Mouse (Mus musculus) spleen, adult 2 months (tissue): ENCODE measurements around the gene Fam186b. TPM values are rescaled to one million over a fixed set of nuclear protein-coding genes. Genes with fewer than 3 reads are reported as not detected.
A peak's percentile ranks its signal among the peaks of the same experiment; 100 is the strongest.

Source experiments
- DNase-seq, 2 experiments: peaks; one replicate each; pipeline versions ENCODE4 v3.0.0 to v3.0.0-alpha.2; 2012 to 2021; ENCODE audit warnings: low spot score in 2 of 2, low read depth in 1 of 2
- H3K27ac ChIP-seq: fragments of 200-500 bp; 2 replicates; pipeline ENCODE4 v1.5.1; 2012; ENCODE audit warnings: low read length, inconsistent platforms; ENCODE audit not compliant: insufficient read depth
- H3K27me3 ChIP-seq: fragments of 200-500 bp; 2 replicates; pipeline ENCODE4 v1.6.1; 2012; ENCODE audit warnings: mild to moderate bottlenecking, moderate library complexity, low read length, inconsistent platforms; ENCODE audit not compliant: control insufficient read depth, insufficient read depth
- H3K36me3 ChIP-seq: fragments of 200-500 bp; 2 replicates; pipeline ENCODE4 v1.6.1; 2012; ENCODE audit warnings: mild to moderate bottlenecking, low read length, inconsistent platforms; ENCODE audit not compliant: control insufficient read depth, insufficient read depth
- H3K4me1 ChIP-seq: fragments of 200-500 bp; 2 replicates; pipeline ENCODE4 v1.6.1; 2011; ENCODE audit warnings: inconsistent platforms; ENCODE audit not compliant: control insufficient read depth, insufficient read depth, insufficient read length
- H3K4me3 ChIP-seq: fragments of 200-500 bp; 2 replicates; pipeline ENCODE4 v1.5.1; 2011; ENCODE audit warnings: mild to moderate bottlenecking, inconsistent platforms; ENCODE audit not compliant: insufficient read depth, insufficient read length; ENCODE audit errors: extremely low read depth
- CTCF ChIP-seq: fragments of 200-500 bp; IDR thresholded peaks from 2 replicates; pipeline ENCODE4 v1.5.1; 2011; ENCODE audit warnings: mild to moderate bottlenecking, inconsistent platforms; ENCODE audit not compliant: insufficient read depth, insufficient read length, insufficient replicate concordance; ENCODE audit errors: extremely low read depth
- POLR2A ChIP-seq: fragments of 200-500 bp; IDR thresholded peaks from 2 replicates; pipeline ENCODE4 v1.6.1; 2011; ENCODE audit warnings: low read depth, low read length, inconsistent platforms
- WGBS: fragments of 180-500 bp; shearing (Covaris S2); methylation state at CpG from one replicate; pipeline ENCODE4 v1.1.7; 2018; 5-methylcytosine and 5-hydroxymethylcytosine counted together
- polyA plus RNA-seq: library from polyadenylated mRNA; depleted of rRNA; stranded (reverse); fragments of >200 nt; gene quantifications from 2 replicates; pipeline ENCODE4 v1.2.3, GENCODE M21; 2012

Gene Fam186b
- polyA plus RNA-seq, 1 experiment: 0.05 TPM

- no peaks in the 10 kb centered on the region for H3K27me3 ChIP-seq
- H3K27ac ChIP-seq: no peak overlapping the region
- DNase-seq: peak in 1 of 2 experiments; percentile 27
- no peak overlapping the region for H3K4me3 ChIP-seq
- WGBS: 18% methylated on average over 17 of the region's 17 CpGs
- no peaks in the 10 kb centered on the region; the same call in 1 of the 2 replicates for H3K4me1 ChIP-seq
- no peaks in the 10 kb centered on the region for H3K36me3 ChIP-seq
- no peak for TF ChIP-seq CTCF
- no peak for TF ChIP-seq POLR2A
Measured at GRCm38 (mm10) chr15:99233719-99234118, 62.0 kb downstream of the Fam186b start.

DNA sequence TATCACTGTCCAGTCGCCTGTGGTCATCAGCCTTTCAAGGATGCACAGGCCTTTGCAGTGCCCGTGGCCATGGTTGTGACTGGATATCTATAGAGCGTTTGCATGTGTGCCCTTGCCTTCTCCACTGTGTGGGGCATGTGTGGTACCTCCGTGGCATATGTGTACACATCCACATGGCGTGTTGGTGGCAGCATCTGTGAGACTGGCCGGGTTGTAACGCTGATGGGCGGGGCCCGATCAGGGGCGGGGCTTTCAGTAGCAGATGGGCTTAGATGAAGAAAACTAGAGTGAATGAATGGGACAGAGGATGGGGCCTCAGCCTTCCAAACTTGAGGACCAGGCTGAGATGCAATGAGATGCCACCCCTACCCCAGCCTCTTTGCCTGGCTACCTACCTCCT, 63.7 kb downstream of the Fam186b start:
- no peaks in the 10 kb centered on the region for H3K27me3 ChIP-seq

GRCm38 (mm10) chr15:99226090-99226489, 69.6 kb downstream of the Fam186b start:
- 27% methylated on average over 14 of the region's 14 CpGs for WGBS
- H3K36me3 ChIP-seq: no peaks in the 10 kb centered on the region
- peaks cover 32% of the 10 kb centered on the region for H3K27me3 ChIP-seq
- H3K27ac ChIP-seq: no peak overlapping the region
- DNase-seq: no peak
- H3K4me3 ChIP-seq: no peak overlapping the region
- TF ChIP-seq POLR2A (no peak), CTCF (no peak)
- peaks cover 10% of the 10 kb centered on the region; the same call in 1 of the 2 replicates for H3K4me1 ChIP-seq

More for the DNA sequence above, 63.7 kb downstream of the Fam186b start:
- Histone ChIP-seq H3K4me1 (no peaks in the 10 kb centered on the region; the same call in 1 of the 2 replicates), H3K4me3 (no peak overlapping the region), H3K36me3 (no peaks in the 10 kb centered on the region), H3K27ac (no peak overlapping the region)
- WGBS: 77% methylated on average over 10 of the region's 10 CpGs
- no peak for DNase-seq
- TF ChIP-seq POLR2A (no peak), CTCF (no peak)

DNA sequence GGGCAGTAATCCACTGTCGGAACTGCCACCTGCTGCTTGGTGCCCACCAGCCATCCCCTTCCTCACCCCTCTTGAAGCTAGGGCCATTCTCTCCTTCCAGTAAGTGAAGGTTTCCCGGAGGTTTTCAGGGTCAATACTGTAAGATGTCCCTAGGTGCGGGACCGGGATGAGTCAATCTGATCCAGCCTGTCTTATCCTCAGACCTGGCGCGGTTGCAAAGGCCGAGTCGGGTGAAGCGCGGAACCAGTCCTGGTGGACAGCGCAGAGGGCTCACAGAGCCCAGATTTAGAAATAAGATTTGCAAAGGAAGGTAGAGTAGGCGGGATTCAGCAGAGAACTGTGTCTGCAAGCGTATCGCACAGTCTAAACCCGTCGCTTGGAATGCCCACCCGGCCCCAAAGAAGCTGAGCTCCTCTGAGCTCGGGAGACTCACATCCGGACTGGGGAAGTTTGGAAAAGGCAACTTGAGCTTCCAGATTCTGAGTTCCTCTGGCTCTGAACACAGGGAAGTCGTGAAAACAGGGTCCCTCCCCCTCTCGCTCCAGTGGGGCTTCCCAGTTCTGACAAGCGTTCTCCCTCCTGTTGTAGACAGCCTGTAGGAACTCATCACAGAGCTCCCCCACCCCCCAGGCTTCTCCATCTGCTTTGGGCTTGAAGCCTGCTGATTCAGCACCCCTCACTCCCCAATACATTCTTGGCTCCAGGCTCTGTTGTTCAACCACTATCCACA, 70.4 kb downstream of the Fam186b start:
- Histone ChIP-seq H3K27me3 (peaks cover 32% of the 10 kb centered on the region), H3K4me1 (peaks cover 10% of the 10 kb centered on the region; the same call in 1 of the 2 replicates), H3K4me3 (peak overlapping the region; percentile 28; the same call in 1 of the 2 replicates), H3K27ac (no peak overlapping the region), H3K36me3 (no peaks in the 10 kb centered on the region)
- DNase-seq: no peak
- 6% methylated on average over 22 of the region's 22 CpGs for WGBS
- TF ChIP-seq CTCF (no peak), POLR2A (no peak)

GRCm38 (mm10) chr15:99224208-99224911, 71.3 kb downstream of the Fam186b start, which contains the start of gene Kcnh3:
Gene Kcnh3 (plus strand): TSS chr15:99224861.
- WGBS: 3% methylated on average over 65 of the region's 66 CpGs
- TF ChIP-seq CTCF (no peak), POLR2A (no peak)
- Histone ChIP-seq H3K4me3 (peak within 1 kb of the TSS; percentile 49), H3K36me3 (no peaks in the 10 kb centered on the region), H3K4me1 (peaks cover 10% of the 10 kb centered on the region; the same call in 1 of the 2 replicates), H3K27me3 (peaks cover 32% of the 10 kb centered on the region), H3K27ac (no peak within 1 kb of the TSS)
- peak; percentile 11 to 50 for DNase-seq

DNA sequence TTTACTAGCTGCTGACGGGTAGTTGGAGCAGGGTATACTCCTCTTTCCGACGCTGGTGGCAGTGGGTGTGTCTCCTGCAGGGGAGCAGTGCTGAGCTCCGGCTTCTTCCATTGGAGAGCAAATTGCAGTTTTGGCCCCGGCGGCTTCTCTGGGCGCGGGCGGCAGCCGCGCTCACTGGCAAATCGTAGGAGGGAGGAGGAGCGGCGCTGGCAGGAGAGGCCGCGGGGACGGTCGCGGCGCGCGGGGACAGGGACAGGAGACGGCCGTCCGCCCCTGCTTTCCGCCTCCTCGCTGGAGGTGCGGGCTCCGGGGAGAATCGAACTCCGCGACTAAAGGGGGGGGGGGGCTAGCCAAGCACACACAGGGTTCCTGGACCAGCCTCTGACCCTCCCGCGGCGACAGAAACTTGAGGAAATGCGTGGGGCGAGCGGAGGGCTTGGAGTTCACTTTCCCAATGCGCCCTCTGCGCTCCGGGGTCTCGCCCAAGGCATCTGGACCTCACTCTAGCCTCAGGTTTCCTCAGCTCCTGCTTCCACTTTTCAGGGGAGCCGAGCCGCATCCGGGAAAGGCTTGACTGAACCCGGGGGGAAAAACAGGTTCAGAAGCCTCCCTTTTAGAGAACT, 72.0 kb downstream of the Fam186b start:
- WGBS: 1% methylated on average over 46 of the region's 46 CpGs

More for the DNA sequence above, 72.0 kb downstream of the Fam186b start:
- no peak for DNase-seq
- Histone ChIP-seq H3K4me1 (peaks cover 10% of the 10 kb centered on the region; the same call in 1 of the 2 replicates), H3K4me3 (peak overlapping the region; percentile 49; the same call in 1 of the 2 replicates), H3K27me3 (peaks cover 33% of the 10 kb centered on the region), H3K36me3 (no peaks in the 10 kb centered on the region), H3K27ac (no peak overlapping the region)
- TF ChIP-seq POLR2A (no peak), CTCF (no peak)
